ENCODE assay signal across 22 mouse cellular contexts in the genomic region with DNA sequence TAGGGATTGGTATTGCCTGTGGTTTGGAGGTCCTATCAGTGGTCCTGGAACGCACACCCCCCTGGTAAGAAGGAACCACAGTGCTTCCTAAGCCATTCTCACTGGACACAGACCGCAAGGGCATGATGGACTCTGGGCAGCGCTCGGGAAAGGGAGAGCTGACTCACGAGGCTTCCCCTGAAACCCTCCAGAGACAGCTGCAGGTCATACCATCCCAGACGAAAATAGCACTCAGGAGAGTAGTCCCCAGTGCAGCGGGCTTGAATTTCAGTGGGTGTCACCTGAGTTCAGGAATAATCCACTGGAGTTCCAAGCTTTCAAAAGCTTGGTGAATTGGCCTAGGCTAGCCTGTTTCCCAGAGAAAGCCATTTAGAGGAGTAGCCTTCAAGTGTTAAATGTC. TPM values are rescaled to one million over a fixed set of nuclear protein-coding genes. Genes with fewer than 3 reads are reported as not detected.
DNase-seq lines count a peak whose midpoint lies in the region; ATAC-seq and TF ChIP-seq lines count a peak whose summit lies in the region.
"Had no signal": no experiment of that assay in that cellular context is flagged by ENCODE, and none has a peak within 500 bp of the region (broad histone marks: within the 10 kb centered on the region; RNA-seq: fewer than 3 reads in every experiment).

No protein-coding gene starts in this region.

- H3K9me3 ChIP-seq in forebrain, embryonic 14.5 days (replicated peaks; ENCODE audit: control insufficient read depth, low read length): no peaks in the 10 kb centered on the region; the same call in 1 of the 2 replicates
- H3K9me3 ChIP-seq: embryonic facial prominence, embryonic 12.5 days; hindbrain, embryonic 12.5 days had no signal

- no peak for ATAC-seq in forebrain, embryonic 14.5 days
- ATAC-seq: CD4-positive, CD25-positive, alpha-beta regulatory T cell, adult 4 months; forebrain, embryonic 16.5 days; hindbrain, embryonic 16.5 days had no signal

- H3K27me3 ChIP-seq in heart, adult 2 months (ENCODE audit: control insufficient read depth, insufficient read depth, low read length): no peaks in the 10 kb centered on the region
- H3K27me3 ChIP-seq in forebrain, embryonic 14.5 days (replicated peaks; ENCODE audit: control insufficient read depth, insufficient read depth, low read length): no peaks in the 10 kb centered on the region
- H3K27me3 ChIP-seq: embryonic facial prominence, embryonic 12.5 days; hindbrain, embryonic 12.5 days had no signal

- peak overlapping the region; percentile 26; the same call in 1 of the 2 replicates for H3K27ac ChIP-seq in heart, adult 2 months
- no peak overlapping the region for H3K27ac ChIP-seq in forebrain, embryonic 14.5 days (ENCODE audit: low read depth, low read length)
- H3K27ac ChIP-seq: embryonic facial prominence, embryonic 12.5 days; hindbrain, embryonic 12.5 days; kidney, postnatal 0 days had no signal

- WGBS in heart, adult 2 months: 58% methylated on average over 7 of the region's 7 CpGs
- WGBS in forebrain, embryonic 14.5 days: 93% methylated on average over 7 of the region's 7 CpGs

- intact Hi-C loops in heart, adult 2 months (cut with DNase I): no loop called here
- intact Hi-C loops in heart, postnatal 36 days (cut with DNase I): no loop called here
- intact Hi-C loops in heart, postnatal 10 days (cut with DNase I): no loop called here
- intact Hi-C loops in heart, postnatal 25 days (cut with DNase I): no loop called here

- peak; percentile 83 for DNase-seq in gastrocnemius, adult 18-20 months (ENCODE audit: low spot score)
- DNase-seq in gastrocnemius, postnatal 4 days (ENCODE audit: low spot score in 2 of 2): no peak
- DNase-seq in heart, adult 2 months: peak in 1 of 2 experiments; percentile 54
- DNase-seq in heart, postnatal 36 days: no peak
- peak; percentile 40 to 58 for DNase-seq in heart, postnatal 10 days
- no peak for DNase-seq in heart, postnatal 25 days (ENCODE audit: low spot score)
- DNase-seq in skeletal muscle tissue, adult 2 months (ENCODE audit: low read depth, low spot score): peak; percentile 88
- DNase-seq in forebrain, embryonic 14.5 days (ENCODE audit: low spot score): no peak
- DNase-seq: adrenal gland, postnatal 10 days; B cell, adult 2 months; cerebellum, adult 11-12 months; cerebellum, adult 9-10 months; cerebellum, postnatal 25 days; kidney, adult 11 months; kidney, adult 9 months had no signal

- no peak overlapping the region for H3K4me2 ChIP-seq in forebrain, embryonic 14.5 days (ENCODE audit: low read length)
- H3K4me2 ChIP-seq: embryonic facial prominence, embryonic 12.5 days; hindbrain, embryonic 12.5 days had no signal

- H3K36me3 ChIP-seq in heart, adult 2 months (ENCODE audit: control insufficient read depth, insufficient read depth, low read length): no peaks in the 10 kb centered on the region
- no peaks in the 10 kb centered on the region for H3K36me3 ChIP-seq in forebrain, embryonic 14.5 days (ENCODE audit: control insufficient read depth, insufficient read depth, low read length)
- H3K36me3 ChIP-seq: hindbrain, embryonic 12.5 days had no signal

- H3K4me1 ChIP-seq in heart, adult 2 months (ENCODE audit: control insufficient read depth, insufficient read depth, low read length): peaks cover 5% of the 10 kb centered on the region
- no peaks in the 10 kb centered on the region for H3K4me1 ChIP-seq in forebrain, embryonic 14.5 days (ENCODE audit: control insufficient read depth, insufficient read depth, low read length)
- H3K4me1 ChIP-seq: embryonic facial prominence, embryonic 12.5 days had no signal

- no peak for TF ChIP-seq CTCF in heart, adult 2 months (IDR thresholded peaks at IDR 0.05)

- 0 out of 2 replicates have a peak, but pooled peaks have one; percentile 41 for TF ChIP-seq EP300 in heart, adult 2 months (IDR thresholded peaks at IDR 0.05; ENCODE audit: insufficient read depth, low read depth, low read length)

- TF ChIP-seq POLR2A in heart, adult 2 months (IDR thresholded peaks at IDR 0.05; ENCODE audit: insufficient read depth, low read depth, low read length): no peak

- H3K4me3 ChIP-seq in heart, adult 2 months: no peak overlapping the region
- H3K4me3 ChIP-seq in forebrain, embryonic 14.5 days (ENCODE audit: low read depth, low read length): no peak overlapping the region
- H3K4me3 ChIP-seq: embryonic facial prominence, embryonic 12.5 days; hindbrain, embryonic 12.5 days had no signal

- no peaks in the 10 kb centered on the region for H3K79me2 ChIP-seq in heart, adult 2 months (replicated peaks; ENCODE audit: control insufficient read depth, insufficient read depth, low read length)

- no peak overlapping the region for H3K9ac ChIP-seq in heart, adult 2 months (ENCODE audit: low read depth, low read length)
- no peak overlapping the region for H3K9ac ChIP-seq in forebrain, embryonic 14.5 days (ENCODE audit: low read length)
- H3K9ac ChIP-seq: embryonic facial prominence, embryonic 12.5 days; hindbrain, embryonic 12.5 days had no signal

RNA-seq across cellular contexts. Expression of gene Casp7, which starts 9.7 kb away (rescaled TPM):
- total RNA-seq in gastrocnemius, adult 18-20 months (2021): 1 to 10 TPM; 3.3 to 3.7 TPM
- total RNA-seq in gastrocnemius, postnatal 4 days (2021): 10 to 100 TPM; 18.0 to 18.7 TPM
- total RNA-seq in heart, adult 2 months (2021): 10 to 100 TPM; 11.7 to 12.5 TPM
- 9.2 and 12.6 TPM in 2 replicates for polyA plus RNA-seq in heart, adult 2 months (2012; rRNA removed)
- 10 to 100 TPM in 1 of 2 experiments, 1 to 10 TPM in 1; 9.9 to 12.9 TPM for total RNA-seq in heart, postnatal 36 days (2021)
- total RNA-seq in heart, postnatal 10 days (2021): 10 to 100 TPM; 20.7 to 23.8 TPM
- total RNA-seq in heart, postnatal 25 days (2021): 10 to 100 TPM; 12.6 to 15.6 TPM
- 13.1 and 17.4 TPM in 2 replicates for polyA plus RNA-seq in forebrain, embryonic 14.5 days (2014; fragmentation: Nextera tagmentation; extraction: Ambion mirVana)

RNA-seq across cellular contexts. Expression of gene Nrap, which starts 16.7 kb away (rescaled TPM):
- 1,000 to 10,000 TPM; 1,001 to 1,024 TPM for total RNA-seq in gastrocnemius, adult 18-20 months (2021)
- 100 to 1,000 TPM; 293 to 350 TPM for total RNA-seq in gastrocnemius, postnatal 4 days (2021)
- 100 to 1,000 TPM; 307 to 420 TPM for total RNA-seq in heart, adult 2 months (2021)
- 135 and 161 TPM in 2 replicates for polyA plus RNA-seq in heart, adult 2 months (2012; rRNA removed)
- 100 to 1,000 TPM; 359 to 393 TPM for total RNA-seq in heart, postnatal 36 days (2021)
- 100 to 1,000 TPM; 290 to 325 TPM for total RNA-seq in heart, postnatal 10 days (2021)
- 100 to 1,000 TPM; 314 to 343 TPM for total RNA-seq in heart, postnatal 25 days (2021)
- 0.14 and 0.55 TPM in 2 replicates for polyA plus RNA-seq in forebrain, embryonic 14.5 days (2014; fragmentation: Nextera tagmentation; extraction: Ambion mirVana)

RNA-seq across cellular contexts. Expression of gene Plekhs1, which starts 54.9 kb away (rescaled TPM):
- not detected for total RNA-seq in gastrocnemius, adult 18-20 months (2021)
- under 1 TPM; 0.22 to 0.31 TPM for total RNA-seq in gastrocnemius, postnatal 4 days (2021)
- total RNA-seq in heart, adult 2 months (2021): under 1 TPM in 1 of 2 experiments, not detected in 1; 0.18 TPM
- 0.04 and 0.12 TPM in 2 replicates for polyA plus RNA-seq in heart, adult 2 months (2012; rRNA removed)
- not detected for total RNA-seq in heart, postnatal 36 days (2021)
- total RNA-seq in heart, postnatal 10 days (2021): under 1 TPM; 0.25 to 0.41 TPM
- total RNA-seq in heart, postnatal 25 days (2021): under 1 TPM in 1 of 2 experiments, not detected in 1; 0.25 TPM
- 0.28 TPM in 1 of 2 replicates, not detected in the other for polyA plus RNA-seq in forebrain, embryonic 14.5 days (2014; fragmentation: Nextera tagmentation; extraction: Ambion mirVana)
- polyA plus RNA-seq: heart, embryonic 14.5 days had no signal

Comparison
In these comparisons a context has a peak if more than half of its experiments do, and no peak if none do; other contexts are left out.
1. DNase-seq: peak in gastrocnemius, adult 18-20 months (single experiment), heart, postnatal 10 days (2 of 2) and skeletal muscle tissue, adult 2 months (single experiment); none in gastrocnemius, postnatal 4 days (0 of 2), heart, postnatal 36 days (0 of 2), heart, postnatal 25 days (single experiment) and forebrain, embryonic 14.5 days (single experiment).